ENCODE assay signal across 16 mouse cellular contexts in the genomic region with DNA sequence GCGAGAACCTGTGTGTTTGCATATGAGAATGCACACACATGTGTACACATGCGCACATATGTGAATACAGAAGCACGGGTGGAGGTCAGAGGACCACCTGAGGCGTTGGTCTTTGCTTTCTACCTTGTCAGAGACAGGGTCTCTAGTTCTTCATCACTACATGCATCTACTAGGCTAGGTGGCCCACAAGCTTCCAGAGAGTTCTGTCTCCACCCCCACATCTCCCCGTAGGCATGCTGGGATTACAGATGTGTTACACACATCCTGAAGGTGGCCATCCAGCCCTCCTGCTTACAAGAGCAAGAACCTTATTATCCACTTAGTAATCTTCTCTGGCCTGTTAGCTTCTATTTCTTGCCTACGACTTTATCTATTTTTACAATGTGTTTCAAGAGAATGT. TPM values are rescaled to one million over a fixed set of nuclear protein-coding genes. Genes with fewer than 3 reads are reported as not detected.
A peak's percentile ranks its signal among the peaks of the same experiment; 100 is the strongest.
DNase-seq lines count a peak whose midpoint lies in the region; ATAC-seq and TF ChIP-seq lines count a peak whose summit lies in the region.
"Had no signal": no experiment of that assay in that cellular context is flagged by ENCODE, and none has a peak within 500 bp of the region (broad histone marks: within the 10 kb centered on the region; RNA-seq: fewer than 3 reads in every experiment).

No protein-coding gene starts in this region.

- ATAC-seq in midbrain, embryonic 11.5 days (ENCODE audit: low FRiP score) = no peak
- ATAC-seq in midbrain, embryonic 14.5 days (ENCODE audit: low FRiP score, low TSS enrichment) = no peak
- ATAC-seq in embryonic facial prominence, embryonic 14.5 days (ENCODE audit: low read depth) = no peak
- ATAC-seq: forebrain, embryonic 16.5 days; hindbrain, embryonic 16.5 days had no signal

- no peak for TF ChIP-seq POLR2A in ES-Bruce4 (IDR thresholded peaks at IDR 0.05; ENCODE audit: insufficient read depth, low read length)

- H3K27ac ChIP-seq in midbrain, embryonic 11.5 days (ENCODE audit: low read depth, low read length) = no peak overlapping the region; the same call in 1 of the 2 replicates
- H3K27ac ChIP-seq in midbrain, embryonic 14.5 days (replicated peaks; ENCODE audit: low read depth, low read length) = no peak overlapping the region
- peak overlapping the region; percentile 99 for H3K27ac ChIP-seq in ES-Bruce4 (ENCODE audit: insufficient read depth, low read length)
- H3K27ac ChIP-seq in embryonic facial prominence, embryonic 14.5 days (replicated peaks; ENCODE audit: low read depth, low read length) = peak overlapping the region; percentile 69
- H3K27ac ChIP-seq: neural tube, embryonic 12.5 days had no signal

- no peak for TF ChIP-seq EP300 in ES-Bruce4 (IDR thresholded peaks at IDR 0.05; ENCODE audit: insufficient read depth, low read depth, low read length)

- WGBS in midbrain, embryonic 11.5 days = 90% methylated on average over 6 of the region's 6 CpGs
- WGBS in midbrain, embryonic 14.5 days = 86% methylated on average over 6 of the region's 6 CpGs
- WGBS in embryonic facial prominence, embryonic 14.5 days = 83% methylated on average over 6 of the region's 6 CpGs

- no peaks in the 10 kb centered on the region for H3K27me3 ChIP-seq in midbrain, embryonic 11.5 days (ENCODE audit: control insufficient read depth, insufficient read depth, low read length)
- no peaks in the 10 kb centered on the region for H3K27me3 ChIP-seq in midbrain, embryonic 14.5 days (ENCODE audit: control insufficient read depth, insufficient read depth, low read length)
- H3K27me3 ChIP-seq in ES-Bruce4 (ENCODE audit: control insufficient read depth, insufficient read depth, low read length, poor library complexity, severe bottlenecking) = no peaks in the 10 kb centered on the region
- no peaks in the 10 kb centered on the region for H3K27me3 ChIP-seq in embryonic facial prominence, embryonic 14.5 days (replicated peaks; ENCODE audit: control insufficient read depth, insufficient read depth, low read length)
- H3K27me3 ChIP-seq: neural tube, embryonic 12.5 days had no signal

- H3K4me3 ChIP-seq in midbrain, embryonic 11.5 days (ENCODE audit: low read depth, low read length) = no peak overlapping the region
- H3K4me3 ChIP-seq in midbrain, embryonic 14.5 days (replicated peaks; ENCODE audit: low read depth, low read length) = no peak overlapping the region
- H3K4me3 ChIP-seq in ES-Bruce4 (ENCODE audit: low read depth, low read length) = no peak overlapping the region
- H3K4me3 ChIP-seq in embryonic facial prominence, embryonic 14.5 days (ENCODE audit: low read depth, low read length) = no peak overlapping the region
- H3K4me3 ChIP-seq: neural tube, embryonic 12.5 days had no signal

- peaks cover 19% of the 10 kb centered on the region for H3K4me1 ChIP-seq in midbrain, embryonic 11.5 days (ENCODE audit: control insufficient read depth, insufficient read depth, low read length)
- peaks cover 10% of the 10 kb centered on the region; the same call in 1 of the 2 replicates for H3K4me1 ChIP-seq in midbrain, embryonic 14.5 days (ENCODE audit: control insufficient read depth, insufficient read depth, low read length)
- peaks cover 22% of the 10 kb centered on the region for H3K4me1 ChIP-seq in ES-Bruce4 (ENCODE audit: control insufficient read depth, insufficient read depth, low read length)
- peaks cover 20% of the 10 kb centered on the region for H3K4me1 ChIP-seq in embryonic facial prominence, embryonic 14.5 days (ENCODE audit: control insufficient read depth, insufficient read depth, low read length)

- intact Hi-C loops in heart, postnatal 25 days (cut with DNase I) = no loop called here

- no peak overlapping the region for H3K4me2 ChIP-seq in midbrain, embryonic 11.5 days
- H3K4me2 ChIP-seq in midbrain, embryonic 14.5 days (ENCODE audit: low read length) = no peak overlapping the region
- no peak overlapping the region for H3K4me2 ChIP-seq in embryonic facial prominence, embryonic 14.5 days (ENCODE audit: low read depth, low read length)
- H3K4me2 ChIP-seq: neural tube, embryonic 12.5 days had no signal

- peak; percentile 0 for DNase-seq in heart, postnatal 4 days
- DNase-seq in heart, postnatal 25 days (ENCODE audit: low spot score) = no peak
- DNase-seq in midbrain, embryonic 11.5 days (ENCODE audit: low spot score, missing footprints) = peak; percentile 76
- no peak for DNase-seq in midbrain, embryonic 14.5 days
- no peak for DNase-seq in embryonic facial prominence, embryonic 14.5 days (ENCODE audit: low spot score)
- DNase-seq in left cerebral cortex, adult 18-20 months (ENCODE audit: low spot score in 2 of 2) = no peak
- no peak for DNase-seq in layer of hippocampus, postnatal 14 days (ENCODE audit: low spot score in 2 of 2)
- DNase-seq: cerebellum, adult 9-10 months; heart, postnatal 36 days; layer of hippocampus, adult 9-11 months; right cerebral cortex, postnatal 25 days had no signal

- H3K36me3 ChIP-seq in midbrain, embryonic 11.5 days (ENCODE audit: control insufficient read depth, insufficient read depth, low read length) = no peaks in the 10 kb centered on the region
- no peaks in the 10 kb centered on the region for H3K36me3 ChIP-seq in midbrain, embryonic 14.5 days (ENCODE audit: control insufficient read depth, insufficient read depth, low read length)
- H3K36me3 ChIP-seq in ES-Bruce4 (ENCODE audit: control insufficient read depth, insufficient read depth, low read length, poor library complexity, severe bottlenecking) = no peaks in the 10 kb centered on the region
- no peaks in the 10 kb centered on the region for H3K36me3 ChIP-seq in embryonic facial prominence, embryonic 14.5 days (ENCODE audit: control insufficient read depth, insufficient read depth, low read length)
- H3K36me3 ChIP-seq: G1E; neural tube, embryonic 12.5 days had no signal

- no peak for TF ChIP-seq CTCF in ES-Bruce4 (IDR thresholded peaks at IDR 0.05; ENCODE audit: low read depth, low read length)

- no peak overlapping the region for H3K9ac ChIP-seq in midbrain, embryonic 11.5 days (ENCODE audit: low read length)
- no peak overlapping the region for H3K9ac ChIP-seq in midbrain, embryonic 14.5 days (replicated peaks; ENCODE audit: low read length)
- 0 out of 2 replicates have a peak overlapping the region, but pooled peaks have one; percentile 46 for H3K9ac ChIP-seq in ES-Bruce4 (ENCODE audit: low read depth, poor library complexity, severe bottlenecking)
- H3K9ac ChIP-seq in embryonic facial prominence, embryonic 14.5 days (ENCODE audit: low read depth, low read length) = no peak overlapping the region
- H3K9ac ChIP-seq: neural tube, embryonic 12.5 days had no signal

- H3K9me3 ChIP-seq in midbrain, embryonic 11.5 days (ENCODE audit: control insufficient read depth, low read length) = no peaks in the 10 kb centered on the region
- H3K9me3 ChIP-seq in midbrain, embryonic 14.5 days (ENCODE audit: control insufficient read depth, low read length) = no peaks in the 10 kb centered on the region
- no peaks in the 10 kb centered on the region for H3K9me3 ChIP-seq in ES-Bruce4 (replicated peaks; ENCODE audit: control insufficient read depth, insufficient read depth, low read length, poor library complexity, severe bottlenecking)
- no peaks in the 10 kb centered on the region for H3K9me3 ChIP-seq in embryonic facial prominence, embryonic 14.5 days (ENCODE audit: control insufficient read depth, low read length)
- H3K9me3 ChIP-seq: G1E; neural tube, embryonic 12.5 days had no signal

RNA-seq across cellular contexts. Expression of a gene that starts 8.8 kb away (rescaled TPM):
- total RNA-seq in heart, postnatal 4 days (2021) = 10 to 100 TPM; 30.0 to 33.3 TPM
- total RNA-seq in heart, postnatal 25 days (2021) = 10 to 100 TPM; 23.0 to 23.1 TPM
- polyA plus RNA-seq in midbrain, embryonic 11.5 days (2014; fragmentation: Nextera tagmentation; extraction: Ambion mirVana) = 16.7 and 20.3 TPM in 2 replicates
- 18.2 and 18.5 TPM in 2 replicates for polyA plus RNA-seq in midbrain, embryonic 14.5 days (2014; fragmentation: Nextera tagmentation; extraction: Ambion mirVana)
- 75.6 and 79.2 TPM in 2 replicates for polyA plus RNA-seq in ES-Bruce4 (2011; ENCODE audit: insufficient read depth, insufficient read length, low read depth, missing spikeins)
- polyA plus RNA-seq in embryonic facial prominence, embryonic 14.5 days (2014; fragmentation: Nextera tagmentation; extraction: Ambion mirVana) = 10.1 and 11.5 TPM in 2 replicates
- total RNA-seq in left cerebral cortex, adult 18-20 months (2021) = 10 to 100 TPM; 48.6 to 51.7 TPM
- total RNA-seq in layer of hippocampus, postnatal 14 days (2021) = 10 to 100 TPM; 44.3 to 49.6 TPM

Comparison
In these comparisons a context has a peak if more than half of its experiments do, and no peak if none do; other contexts are left out.
1. DNase-seq: peak in heart, postnatal 4 days (single experiment) and midbrain, embryonic 11.5 days (single experiment); none in heart, postnatal 25 days (single experiment), midbrain, embryonic 14.5 days (single experiment), embryonic facial prominence, embryonic 14.5 days (single experiment), left cerebral cortex, adult 18-20 months (0 of 2) and layer of hippocampus, postnatal 14 days (0 of 2).
2. H3K27ac ChIP-seq: peak in ES-Bruce4 (single experiment) and embryonic facial prominence, embryonic 14.5 days (single experiment); none in midbrain, embryonic 11.5 days (single experiment) and midbrain, embryonic 14.5 days (single experiment).